In the genomic region with DNA sequence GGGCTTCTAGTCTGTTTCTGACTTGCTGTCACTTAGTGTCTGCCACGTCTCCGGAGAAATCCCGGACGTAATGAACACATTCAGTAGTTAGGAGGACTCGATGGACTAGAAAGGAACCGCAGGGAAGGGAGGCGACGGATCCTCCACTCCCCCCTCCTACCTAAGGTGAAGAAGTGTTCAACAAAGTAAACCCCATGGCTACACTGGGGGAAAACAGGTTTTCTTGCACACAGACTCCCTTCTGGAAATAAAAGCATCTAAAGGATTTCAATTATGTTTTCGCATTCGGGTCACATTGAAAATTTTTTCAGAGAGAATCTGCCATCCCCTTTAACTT, we compare ENCODE assay signal across 8 mouse cellular contexts. TPM values are rescaled to one million over a fixed set of nuclear protein-coding genes. Genes with fewer than 3 reads are reported as not detected.
A peak's percentile ranks its signal among the peaks of the same experiment; 100 is the strongest.
DNase-seq lines count a peak whose midpoint lies in the region; ATAC-seq and TF ChIP-seq lines count a peak whose summit lies in the region.

No protein-coding gene starts in this region.

- H3K4me1 ChIP-seq in embryonic facial prominence, embryonic 13.5 days, result peaks cover 7% of the 10 kb centered on the region
- H3K4me1 ChIP-seq in limb, embryonic 10.5 days, result peaks cover 13% of the 10 kb centered on the region
- H3K4me1 ChIP-seq in neural tube, embryonic 15.5 days, result peaks cover 11% of the 10 kb centered on the region

- no peaks in the 10 kb centered on the region for H3K27me3 ChIP-seq in embryonic facial prominence, embryonic 13.5 days
- no peaks in the 10 kb centered on the region for H3K27me3 ChIP-seq in limb, embryonic 10.5 days (ENCODE audit: low read depth, poor library complexity, severe bottlenecking)
- no peaks in the 10 kb centered on the region for H3K27me3 ChIP-seq in neural tube, embryonic 15.5 days (replicated peaks)

- TF ChIP-seq CTCF in layer of hippocampus, adult 2 months (conservative IDR thresholded peaks at IDR 0.05), result no peak

- peak overlapping the region; percentile 72 for H3K4me3 ChIP-seq in layer of hippocampus, adult 2 months
- peak overlapping the region; percentile 66 for H3K4me3 ChIP-seq in embryonic facial prominence, embryonic 13.5 days
- H3K4me3 ChIP-seq in limb, embryonic 10.5 days, result peak overlapping the region; percentile 72
- peak overlapping the region; percentile 58 for H3K4me3 ChIP-seq in neural tube, embryonic 15.5 days (replicated peaks)

- no peak for DNase-seq in layer of hippocampus, adult 2 months (ENCODE audit: low spot score in 2 of 2)
- DNase-seq in layer of hippocampus, adult 9-10 months (ENCODE audit: low spot score), result no peak
- no peak for DNase-seq in limb, embryonic 10.5 days (ENCODE audit: low spot score)
- DNase-seq in urinary bladder, postnatal 10 days (ENCODE audit: low spot score), result no peak
- DNase-seq in adrenal gland, adult (ENCODE audit: inconsistent age in 2 of 2, low spot score in 1 of 2), result no peak
- DNase-seq in cerebellum, adult 9-11 months, result no peak

- H3K9me3 ChIP-seq in embryonic facial prominence, embryonic 13.5 days, result no peaks in the 10 kb centered on the region
- H3K9me3 ChIP-seq in limb, embryonic 10.5 days (replicated peaks), result no peaks in the 10 kb centered on the region
- no peaks in the 10 kb centered on the region for H3K9me3 ChIP-seq in neural tube, embryonic 15.5 days (replicated peaks)

- peak overlapping the region; percentile 91 for H3K4me2 ChIP-seq in embryonic facial prominence, embryonic 13.5 days
- H3K4me2 ChIP-seq in neural tube, embryonic 15.5 days, result peak overlapping the region; percentile 92

- 6% methylated on average over 10 of the region's 10 CpGs for WGBS in embryonic facial prominence, embryonic 13.5 days
- whole genome bisulfite sequencing in limb, embryonic 10.5 days, result 12% methylated on average over 10 of the region's 10 CpGs
- WGBS in neural tube, embryonic 15.5 days, result 9% methylated on average over 10 of the region's 10 CpGs

- H3K9ac ChIP-seq in embryonic facial prominence, embryonic 13.5 days, result peak overlapping the region; percentile 87
- H3K9ac ChIP-seq in neural tube, embryonic 15.5 days (replicated peaks), result peak overlapping the region; percentile 73

- H3K36me3 ChIP-seq in embryonic facial prominence, embryonic 13.5 days, result peaks cover 23% of the 10 kb centered on the region
- H3K36me3 ChIP-seq in limb, embryonic 10.5 days, result peaks cover 12% of the 10 kb centered on the region; the same call in 1 of the 2 replicates
- peaks cover 10% of the 10 kb centered on the region for H3K36me3 ChIP-seq in neural tube, embryonic 15.5 days

- H3K27ac ChIP-seq in layer of hippocampus, adult 2 months, result peak overlapping the region; percentile 93
- peak overlapping the region; percentile 84 for H3K27ac ChIP-seq in embryonic facial prominence, embryonic 13.5 days
- peak overlapping the region; percentile 94 for H3K27ac ChIP-seq in limb, embryonic 10.5 days
- H3K27ac ChIP-seq in neural tube, embryonic 15.5 days (replicated peaks), result peak overlapping the region; percentile 86

- ATAC-seq in embryonic facial prominence, embryonic 13.5 days (ENCODE audit: insufficient number of reproducible peaks, insufficient read depth, low FRiP score, low TSS enrichment, low read depth), result peak; percentile 33; the same call in 1 of the 2 replicates
- ATAC-seq in neural tube, embryonic 15.5 days (ENCODE audit: low FRiP score), result peak; percentile 65

RNA-seq across cellular contexts. Expression of gene Tmed3, which starts 0.3 kb away (rescaled TPM):
- total RNA-seq in layer of hippocampus, adult 2 months (2021), result 10 to 100 TPM; 24.8 to 26.4 TPM
- polyA plus RNA-seq in embryonic facial prominence, embryonic 13.5 days (2015; fragmentation: Nextera tagmentation; extraction: Ambion mirVana), result 102 and 110 TPM in 2 replicates
- 38.9 and 50.1 TPM in 2 replicates for polyA plus RNA-seq in limb, embryonic 10.5 days (2016; fragmentation: Nextera tagmentation; extraction: Ambion mirVana)
- polyA plus RNA-seq in neural tube, embryonic 15.5 days (2015; fragmentation: Nextera tagmentation; extraction: Ambion mirVana), result 65.9 and 71.0 TPM in 2 replicates

RNA-seq across cellular contexts. Expression of gene Ankrd34c, which starts 33.1 kb away (rescaled TPM):
- total RNA-seq in layer of hippocampus, adult 2 months (2021), result 1 to 10 TPM in 1 of 2 experiments, under 1 TPM in 1; 1.00 to 1.2 TPM
- not detected in 2 replicates for polyA plus RNA-seq in embryonic facial prominence, embryonic 13.5 days (2015; fragmentation: Nextera tagmentation; extraction: Ambion mirVana)
- not detected in 2 replicates for polyA plus RNA-seq in limb, embryonic 10.5 days (2016; fragmentation: Nextera tagmentation; extraction: Ambion mirVana)
- 0.83 and 1.1 TPM in 2 replicates for polyA plus RNA-seq in neural tube, embryonic 15.5 days (2015; fragmentation: Nextera tagmentation; extraction: Ambion mirVana)
